Mouse (Mus musculus): ENCODE data around the gene Fbxl8.
A peak's percentile ranks its signal among the peaks of the same experiment; 100 is the strongest.

- peak; percentile 71 for TF ChIP-seq POLR2A (IDR thresholded peaks at IDR 0.05; ENCODE audit: low read depth, low read length)
- no peak for TF ChIP-seq CTCF (IDR thresholded peaks at IDR 0.05; ENCODE audit: extremely low read depth, insufficient read depth, insufficient read length, insufficient replicate concordance)
Observed at GRCm38 (mm10) chr8:105264024-105264982, at the start of gene Fbxl8, which contains the start of gene Tradd.
